Mouse (Mus musculus) myocyte (in vitro differentiated cells): ENCODE data around the gene Ndufb10. TPM values are rescaled to one million over a fixed set of nuclear protein-coding genes. Genes with fewer than 3 reads are reported as not detected.

Source experiments
- H3K27me3 ChIP-seq: one replicate; pipeline ENCODE4 v1.6.1; 2011; ENCODE audit not compliant: control insufficient read depth, insufficient read depth, insufficient read length
- H3K36me3 ChIP-seq: one replicate; pipeline ENCODE4 v1.6.1; 2011; ENCODE audit not compliant: control insufficient read depth, insufficient read depth
- H3K4me2 ChIP-seq: one replicate; pipeline ENCODE4 v1.6.1; 2011; ENCODE audit warnings: low read depth, control low read depth
- H3K4me3 ChIP-seq: one replicate; pipeline ENCODE4 v1.5.1; 2011; ENCODE audit warnings: mild to moderate bottlenecking, control low read depth, moderate library complexity
- H3K79me2 ChIP-seq: one replicate; pipeline ENCODE4 v1.6.1; 2011; ENCODE audit not compliant: control insufficient read depth, insufficient read depth
- H3ac ChIP-seq: one replicate; pipeline ENCODE4 v1.6.1; 2011; ENCODE audit not compliant: control insufficient read depth, insufficient read length
- CEBPB ChIP-seq: IDR thresholded peaks from 2 replicates; pipeline ENCODE4 v1.6.1; 2011; ENCODE audit warnings: mild to moderate bottlenecking, moderate library complexity; ENCODE audit not compliant: poor library complexity, insufficient read depth, severe bottlenecking
- E2F4 ChIP-seq: IDR thresholded peaks from one replicate; pipeline ENCODE4 v1.6.1; 2011; ENCODE audit warnings: mild to moderate bottlenecking, control low read depth, moderate library complexity; ENCODE audit not compliant: insufficient read depth
- MAX ChIP-seq: IDR thresholded peaks from one replicate; pipeline ENCODE4 v1.6.1; 2011; ENCODE audit warnings: low read depth, mild to moderate bottlenecking, control low read depth
- MYOD1 ChIP-seq, 3 experiments: IDR thresholded peaks; one replicate each; pipeline ENCODE4 v1.6.1; 2011; ENCODE audit warnings: control low read depth in 2 of 3, low read depth in 2 of 3, mild to moderate bottlenecking in 2 of 3, moderate library complexity in 1 of 3; ENCODE audit not compliant: insufficient read length in 2 of 3, control insufficient read depth in 1 of 3
- MYOG ChIP-seq, 3 experiments: IDR thresholded peaks; one replicate each; pipeline ENCODE4 v1.6.1; 2011; ENCODE audit warnings: control low read depth in 2 of 3, low read depth in 2 of 3, mild to moderate bottlenecking in 2 of 3; ENCODE audit not compliant: insufficient read length in 2 of 3, control insufficient read depth in 1 of 3, insufficient read depth in 1 of 3
- POLR2A ChIP-seq: IDR thresholded peaks from one replicate; pipeline ENCODE4 v1.6.1; 2011; ENCODE audit warnings: low read depth, mild to moderate bottlenecking, control low read depth, moderate library complexity; ENCODE audit not compliant: insufficient read length
- POLR2AphosphoS2 ChIP-seq: IDR thresholded peaks from one replicate; pipeline ENCODE4 v1.6.1; 2011; ENCODE audit warnings: low read depth, control low read depth; ENCODE audit not compliant: insufficient read length
- REST ChIP-seq: IDR thresholded peaks from one replicate; pipeline ENCODE4 v1.6.1; 2011; ENCODE audit warnings: mild to moderate bottlenecking, control low read depth, moderate library complexity; ENCODE audit not compliant: insufficient read depth, insufficient read length
- SRF ChIP-seq: IDR thresholded peaks from one replicate; pipeline ENCODE4 v1.6.1; 2011; ENCODE audit warnings: low read depth; ENCODE audit not compliant: control insufficient read depth, insufficient read length
- TCF12 ChIP-seq: IDR thresholded peaks from one replicate; pipeline ENCODE4 v1.6.1; 2011; ENCODE audit warnings: mild to moderate bottlenecking, control low read depth; ENCODE audit not compliant: poor library complexity, insufficient read depth, severe bottlenecking
- TCF3 ChIP-seq: IDR thresholded peaks from one replicate; pipeline ENCODE4 v1.6.1; 2011; ENCODE audit warnings: low read depth, control low read depth; ENCODE audit not compliant: insufficient read length
- USF1 ChIP-seq: IDR thresholded peaks from one replicate; pipeline ENCODE4 v1.6.1; 2011; ENCODE audit warnings: low read depth, mild to moderate bottlenecking, control low read depth, moderate library complexity
- polyA plus RNA-seq: library from polyadenylated mRNA; unstranded; fragments of >200 nt; fragmentation: generic; extraction: Trizol; gene quantifications from one replicate; pipeline ENCODE4 v1.2.1, GENCODE M21; 2012; ENCODE audit warnings: missing spikeins

Gene Ndufb10
- polyA plus RNA-seq, 1 experiment: 547 TPM

- Histone ChIP-seq H3ac (no peak overlapping the region), H3K4me2 (no peak overlapping the region), H3K4me3 (no peak overlapping the region), H3K36me3 (no peaks in the 10 kb centered on the region), H3K79me2 (no peaks in the 10 kb centered on the region), H3K27me3 (peaks cover 55% of the 10 kb centered on the region)
- no peak for TF ChIP-seq TCF12
- TF ChIP-seq MAX: no peak
- TF ChIP-seq USF1: no peak
- TF ChIP-seq REST: no peak
- no peak for TF ChIP-seq E2F4
- TF ChIP-seq POLR2AphosphoS2: no peak
- TF ChIP-seq MYOD1 (IDR thresholded peaks at IDR 0.05; ENCODE audit: control insufficient read depth in 1 of 3, insufficient read length in 2 of 3, low read depth in 2 of 3): no peak
- TF ChIP-seq SRF: no peak
- no peak for TF ChIP-seq MYOG (IDR thresholded peaks at IDR 0.05; ENCODE audit: control insufficient read depth in 1 of 3, insufficient read depth in 1 of 3, insufficient read length in 2 of 3, low read depth in 2 of 3)
- no peak for TF ChIP-seq TCF3
- no peak for TF ChIP-seq POLR2A
- no peak for TF ChIP-seq CEBPB
Measured at GRCm38 (mm10) chr17:24761121-24761520, 36.8 kb upstream of the Ndufb10 start.

GRCm38 (mm10) chr17:24757394-24757793 lies 33.1 kb upstream of the Ndufb10 start:
- Histone ChIP-seq H3K36me3 (no peaks in the 10 kb centered on the region), H3K4me3 (no peak overlapping the region), H3K79me2 (no peaks in the 10 kb centered on the region), H3K27me3 (peaks cover 56% of the 10 kb centered on the region), H3ac (no peak overlapping the region), H3K4me2 (no peak overlapping the region)
- TF ChIP-seq MAX (no peak), MYOD1 (IDR thresholded peaks at IDR 0.05; ENCODE audit: control insufficient read depth in 1 of 3, insufficient read length in 2 of 3, low read depth in 2 of 3) (no peak), POLR2A (no peak), TCF12 (no peak), POLR2AphosphoS2 (no peak), TCF3 (no peak), MYOG (IDR thresholded peaks at IDR 0.05; ENCODE audit: control insufficient read depth in 1 of 3, insufficient read depth in 1 of 3, insufficient read length in 2 of 3, low read depth in 2 of 3) (no peak), REST (no peak), CEBPB (no peak), SRF (no peak), E2F4 (no peak), USF1 (no peak)

DNA sequence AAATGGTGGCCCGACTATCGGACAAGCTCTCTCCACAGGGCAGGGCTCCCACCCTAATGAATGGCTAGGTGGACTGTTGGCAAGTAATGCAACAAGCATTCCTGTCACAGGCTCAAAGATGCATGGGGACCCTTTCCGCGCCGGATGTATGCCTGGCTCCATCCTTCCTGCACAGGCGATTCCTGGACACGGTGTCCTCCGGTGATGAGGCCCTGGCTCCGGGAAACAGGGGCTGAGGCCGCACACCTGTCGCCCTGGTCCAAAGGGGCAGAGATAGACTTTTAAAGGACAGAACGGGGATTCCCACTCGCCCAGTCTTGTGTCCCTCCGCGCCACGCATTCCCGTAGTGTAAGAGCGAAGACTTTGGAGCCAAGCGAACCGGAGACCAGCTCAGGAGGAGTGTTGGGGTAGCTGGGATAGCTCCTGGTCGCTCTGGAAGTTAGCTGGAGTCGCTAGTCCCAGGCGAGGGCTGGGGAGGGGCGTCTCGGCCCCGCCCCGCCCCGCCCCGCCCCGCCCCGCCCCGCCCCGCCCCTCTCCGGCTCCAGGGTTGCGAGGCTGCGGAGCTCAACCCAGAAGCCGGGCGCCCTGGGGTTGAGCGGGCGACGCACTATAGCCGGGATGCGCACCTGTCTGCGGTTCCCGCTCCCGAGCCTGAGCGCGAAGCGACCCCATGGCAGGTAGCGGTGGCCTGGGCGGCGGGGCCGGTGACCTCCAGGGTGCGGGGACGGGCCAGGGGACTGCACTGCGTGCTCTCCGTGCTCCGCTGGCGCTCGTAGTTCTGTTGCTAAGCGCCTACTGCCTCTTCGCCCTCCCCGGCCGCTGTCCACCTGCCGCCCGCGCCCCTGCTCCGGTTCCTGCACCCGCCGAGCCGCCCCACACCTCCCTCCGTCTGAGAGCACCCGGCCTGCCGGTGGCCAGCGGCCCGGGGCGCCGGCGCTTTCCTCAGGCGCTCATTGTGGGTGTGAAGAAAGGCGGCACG lies 28.4 kb upstream of the Ndufb10 start, which contains the start of gene Hs3st6:
Gene Hs3st6 (plus strand): TSS at position 574 of the 980 bp plus-strand sequence.
- no peak within 1 kb of the TSS for H3K4me3 ChIP-seq
- H3K79me2 ChIP-seq: no peaks in the 10 kb centered on the region
- no peak for TF ChIP-seq CEBPB
- TF ChIP-seq TCF3: no peak
- no peak for TF ChIP-seq SRF
- TF ChIP-seq TCF12: no peak
- TF ChIP-seq POLR2AphosphoS2: no peak
- peak in 1 of 3 experiments; percentile 4 for TF ChIP-seq MYOG (IDR thresholded peaks at IDR 0.05; ENCODE audit: control insufficient read depth in 1 of 3, insufficient read depth in 1 of 3, insufficient read length in 2 of 3, low read depth in 2 of 3)

GRCm38 (mm10) chr17:24751528-24751927 lies 27.2 kb upstream of the Ndufb10 start:
- Histone ChIP-seq H3K36me3 (no peaks in the 10 kb centered on the region), H3K4me3 (no peak overlapping the region), H3K79me2 (no peaks in the 10 kb centered on the region), H3ac (no peak overlapping the region), H3K27me3 (peaks cover 36% of the 10 kb centered on the region), H3K4me2 (no peak overlapping the region)
- TF ChIP-seq POLR2AphosphoS2 (no peak), MYOD1 (IDR thresholded peaks at IDR 0.05; ENCODE audit: control insufficient read depth in 1 of 3, insufficient read length in 2 of 3, low read depth in 2 of 3) (no peak), SRF (no peak), CEBPB (no peak), MAX (no peak), REST (no peak), E2F4 (no peak), USF1 (no peak), POLR2A (no peak), TCF12 (no peak), TCF3 (no peak), MYOG (IDR thresholded peaks at IDR 0.05; ENCODE audit: control insufficient read depth in 1 of 3, insufficient read depth in 1 of 3, insufficient read length in 2 of 3, low read depth in 2 of 3) (no peak)

More for the DNA sequence above, 28.4 kb upstream of the Ndufb10 start, which contains the start of gene Hs3st6:
- H3K27me3 ChIP-seq: peaks cover 41% of the 10 kb centered on the region
- H3K36me3 ChIP-seq: no peaks in the 10 kb centered on the region
- H3K4me2 ChIP-seq: no peak within 1 kb of the TSS
- H3ac ChIP-seq: no peak within 1 kb of the TSS
